Mouse (Mus musculus): ENCODE data around the gene Dazap1.

- no peak for TF ChIP-seq GATA1 (IDR thresholded peaks at IDR 0.05; ENCODE audit: borderline replicate concordance, low read length)
- TF ChIP-seq CTCF (IDR thresholded peaks at IDR 0.05; ENCODE audit: low read depth, low read length), result no peak
Measured at GRCm38 (mm10) chr10:80298571-80299281, 37.4 kb downstream of the Dazap1 start.
